Mouse (Mus musculus) embryonic stem cell, embryonic (primary cell): ENCODE results near the gene Umod.

Experiments used
- CTCF ChIA-PET, 4 experiments: fragments of 300-600 bp in 2 of 4; fragments of 350-600 bp in 2 of 4; sonication (Branson Sonifier 250); formaldehyde crosslinking; loops; one replicate each; lab custom pipeline; 2022; ENCODE audit warnings: inconsistent platforms in 2 of 4; lab: Charles Lee
- POLR2A ChIA-PET, 4 experiments: fragments of 300-600 bp in 2 of 4; fragments of 350-600 bp in 2 of 4; sonication (Branson Sonifier 250); formaldehyde crosslinking; loops; one replicate each; lab custom pipeline; 2022; ENCODE audit warnings: antibody characterized with exemption in 4 of 4, inconsistent platforms in 1 of 4; lab: Charles Lee

The Umod gene

GRCm38 (mm10) chr7:119476500-119477389, 2.3 kb downstream of the Umod start:
- CTCF ChIA-PET, result interaction anchor here in 2 of 4 experiments (0.6 to 1.7 kb wide), 7 partner anchors 14 to 466 kb away, joined by 3 to 5 read pairs (median 3); no protein-coding TSS in a partner anchor

GRCm38 (mm10) chr7:119459185-119459584, 19.9 kb downstream of the Umod start, which contains the start of gene Gp2:
Gene Gp2, minus strand, starts transcription at chr7:119459285.
- POLR2A ChIA-PET, result no interaction called here
- CTCF ChIA-PET, result interaction anchor here in 1 of 4 experiments (0.6 kb wide), 1 partner anchor 574 kb away, joined by 4 read pairs; no protein-coding TSS in a partner anchor

More at GRCm38 (mm10) chr7:119476500-119477389, 2.3 kb downstream of the Umod start:
- POLR2A ChIA-PET, result interaction anchor here in 1 of 4 experiments (0.5 kb wide), 1 partner anchor 170 kb away, joined by 3 read pairs; no protein-coding TSS in a partner anchor

- POLR2A ChIA-PET, result no interaction called here
- CTCF ChIA-PET, result no interaction called here
Observed at GRCm38 (mm10) chr7:119454192-119454591, 24.9 kb downstream of the Umod start.

- ChIA-PET POLR2A (no interaction called here), CTCF (interaction anchor here in 3 of 4 experiments (0.6 to 1.2 kb wide), 7 partner anchors 17 to 463 kb away, joined by 3 to 5 read pairs (median 3); no protein-coding TSS in a partner anchor)
Observed at GRCm38 (mm10) chr7:119443849-119444248, 35.2 kb downstream of the Umod start.

GRCm38 (mm10) chr7:119441938-119442337, 37.1 kb downstream of the Umod start:
- POLR2A ChIA-PET, result no interaction called here

GRCm38 (mm10) chr7:119427180-119427616, 51.9 kb downstream of the Umod start:
- ChIA-PET CTCF (interaction anchor here (0.6 to 4.4 kb wide), 35 partner anchors 15 to 417 kb away, joined by 3 to 33 read pairs (median 4); no protein-coding TSS in a partner anchor), POLR2A (interaction anchor here (0.6 to 1.2 kb wide), 5 partner anchors 130 to 412 kb away, joined by 3 to 4 read pairs (median 3); no protein-coding TSS in a partner anchor)

More at GRCm38 (mm10) chr7:119441938-119442337, 37.1 kb downstream of the Umod start:
- CTCF ChIA-PET, result no interaction called here

- ChIA-PET CTCF (no interaction called here), POLR2A (no interaction called here)
Observed at GRCm38 (mm10) chr7:119420730-119421129, 58.4 kb downstream of the Umod start.

- ChIA-PET CTCF (interaction anchor here in 2 of 4 experiments (0.7 kb wide), 2 partner anchors 780 to 1842 kb away, joined by 3 read pairs; no protein-coding TSS in a partner anchor), POLR2A (no interaction called here)
Observed at GRCm38 (mm10) chr7:119418523-119418922, 60.6 kb downstream of the Umod start.
